Mouse (Mus musculus) heart, adult 11 months (tissue): ENCODE data around the gene Bicd2.

Source experiments
- DNase-seq: peaks from one replicate; pipeline ENCODE4 v3.0.0; 2022

The Bicd2 gene

DNA sequence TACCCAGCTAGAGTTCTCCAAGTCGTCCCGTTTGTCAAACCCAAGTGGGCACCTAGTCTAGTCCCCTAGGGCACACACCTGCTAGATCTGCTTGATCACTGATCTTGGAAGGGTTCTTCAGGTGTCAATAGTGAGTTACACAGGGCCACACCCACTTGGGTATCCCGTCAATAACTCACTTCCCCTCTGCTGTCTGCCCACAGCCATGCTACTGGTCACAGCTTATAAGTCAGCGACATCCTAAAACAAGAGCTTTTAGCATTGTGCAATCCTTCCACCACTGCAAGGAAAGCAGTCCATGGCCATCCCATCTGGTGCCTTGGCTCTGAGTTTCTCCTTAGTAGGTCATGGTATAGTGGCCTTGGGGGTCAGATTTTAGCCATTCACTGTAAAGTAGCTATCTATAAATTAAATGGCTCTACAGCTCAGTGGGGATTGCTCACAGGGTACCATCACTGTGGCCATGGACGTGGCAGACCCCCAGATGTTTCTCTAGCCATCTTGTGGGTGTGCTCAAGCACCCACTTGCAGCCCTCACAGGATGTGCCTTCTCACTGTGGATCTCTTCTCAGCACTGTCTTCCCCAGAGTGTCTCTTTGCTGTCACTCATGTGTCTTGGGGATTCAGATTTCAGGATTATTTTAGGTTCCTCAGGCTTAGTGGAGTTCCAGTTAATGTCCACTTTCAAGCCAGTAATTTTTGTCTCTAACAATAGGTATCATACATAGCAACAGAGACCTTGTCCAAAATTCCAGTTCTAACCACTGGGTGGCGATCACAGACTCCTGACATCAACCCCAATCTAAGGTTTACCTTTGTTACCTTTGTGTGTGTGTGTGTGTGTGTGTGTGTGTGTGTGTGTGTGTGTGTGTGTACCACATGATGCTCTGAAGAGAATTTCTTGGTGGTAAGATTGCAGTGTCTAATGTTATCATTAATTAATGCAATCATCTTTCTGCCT, 14.9 kb upstream of the Bicd2 start:
- peak; percentile 92 for DNase-seq

DNA sequence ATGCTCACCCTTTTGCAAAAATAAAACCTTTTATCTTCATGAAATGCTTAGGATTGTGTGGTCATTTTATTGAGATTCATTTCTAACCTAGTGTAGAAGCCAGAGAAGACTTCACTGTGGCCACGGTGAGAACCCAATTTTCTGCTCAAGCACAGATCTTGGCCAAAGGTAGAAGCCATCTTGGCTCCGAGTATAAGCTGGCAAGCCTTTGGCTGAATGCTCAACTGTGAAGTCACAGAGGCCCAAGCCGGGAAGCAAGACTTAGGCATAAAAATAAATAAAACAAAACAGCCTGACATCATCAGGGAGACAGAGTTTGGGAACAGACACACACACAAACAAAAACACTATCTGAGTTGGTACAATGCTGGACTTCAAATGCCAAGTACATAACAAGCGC, 13.3 kb upstream of the Bicd2 start:
- no peak for DNase-seq

DNA sequence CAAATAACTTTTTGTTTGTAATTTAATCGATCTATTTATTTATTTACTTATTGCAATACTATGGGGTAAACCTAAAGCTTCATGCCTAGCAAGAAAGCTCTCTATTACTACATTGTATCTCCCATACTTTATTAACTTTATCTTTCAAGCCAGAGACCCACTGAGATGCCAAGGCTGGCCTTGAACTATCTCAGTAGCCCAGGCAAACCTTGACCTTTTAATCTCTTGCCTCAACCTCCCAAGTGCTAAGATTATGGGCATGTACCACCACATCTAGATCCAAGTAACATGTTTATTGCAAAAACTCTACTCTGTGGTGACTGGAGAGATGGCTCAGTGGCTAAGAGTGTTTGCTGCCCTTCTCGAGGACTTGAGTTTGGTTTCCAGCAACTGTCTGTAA, 8.1 kb upstream of the Bicd2 start:
- no peak for DNase-seq

DNA sequence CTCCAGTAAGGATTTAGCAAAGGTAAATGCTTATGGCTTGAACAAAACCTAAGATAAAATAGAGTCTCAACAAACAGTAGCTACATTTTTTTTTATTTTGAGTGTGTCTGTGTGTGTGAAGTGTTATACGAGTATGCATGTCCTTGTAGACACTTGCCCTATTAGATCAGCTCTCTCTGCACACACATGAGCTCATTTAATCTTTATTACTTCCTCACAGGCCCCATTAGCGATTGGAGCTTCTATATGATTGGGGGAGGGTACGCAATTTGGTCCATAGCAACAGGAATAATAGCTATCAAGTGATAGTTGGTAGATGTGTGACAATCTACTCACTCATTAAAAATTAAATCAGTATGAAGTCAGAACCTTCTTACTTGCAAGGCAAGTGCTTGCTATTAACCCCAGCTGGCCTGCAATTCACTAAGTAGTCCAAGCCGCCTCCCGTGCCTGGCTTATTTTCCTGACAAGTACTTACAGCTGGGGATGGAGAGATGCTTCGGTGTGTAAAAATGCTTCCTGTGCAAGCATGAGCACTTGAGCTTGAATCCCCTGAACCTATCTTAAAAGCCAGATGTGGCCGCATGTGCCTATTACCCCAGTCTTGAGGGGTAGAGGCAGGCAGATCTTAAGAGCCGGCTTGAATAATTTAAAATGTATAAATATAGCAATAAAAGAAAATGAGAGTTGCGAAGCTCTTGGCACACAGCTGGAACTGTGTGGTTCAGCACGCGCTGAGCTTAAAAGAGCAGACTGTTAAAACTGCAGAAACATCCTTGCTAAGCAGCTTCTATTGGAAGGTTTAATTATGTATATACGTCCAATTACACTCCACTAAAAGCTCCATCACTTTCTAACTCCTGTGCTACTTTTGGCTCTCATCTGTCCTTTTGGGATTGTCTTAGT, 6.1 kb upstream of the Bicd2 start:
- no peak for DNase-seq

DNA sequence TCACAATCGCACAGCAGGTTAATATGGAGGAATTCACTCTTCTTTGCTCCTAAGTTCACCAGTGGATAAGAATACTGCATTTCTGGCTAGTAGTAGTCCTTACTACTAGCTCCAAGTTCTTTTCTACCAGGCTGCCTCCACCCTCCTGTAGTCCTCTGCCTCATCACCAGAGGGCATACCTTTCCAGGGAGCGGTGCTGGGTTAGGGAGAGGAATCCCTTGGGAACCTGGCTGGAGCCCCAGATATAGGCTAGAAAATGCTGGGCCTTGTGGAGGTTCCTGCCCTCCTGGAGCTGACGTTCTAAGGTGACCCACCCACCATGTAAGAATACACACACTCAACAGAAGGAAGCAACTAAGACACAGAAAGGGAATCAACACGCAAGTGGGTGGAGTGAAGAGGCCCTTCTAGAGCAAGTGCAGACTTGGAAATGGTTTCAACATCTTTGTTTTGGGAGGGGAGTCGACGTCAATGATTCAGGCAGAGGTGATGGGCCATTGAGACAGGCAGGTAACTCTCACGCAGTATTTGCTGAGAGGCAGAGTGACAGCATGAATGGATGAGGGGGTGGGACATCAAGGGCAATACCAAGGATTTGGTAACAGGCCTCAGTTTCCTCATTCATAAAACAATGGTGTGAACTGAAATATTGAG, 2.4 kb upstream of the Bicd2 start:
- peak; percentile 95 for DNase-seq

DNA sequence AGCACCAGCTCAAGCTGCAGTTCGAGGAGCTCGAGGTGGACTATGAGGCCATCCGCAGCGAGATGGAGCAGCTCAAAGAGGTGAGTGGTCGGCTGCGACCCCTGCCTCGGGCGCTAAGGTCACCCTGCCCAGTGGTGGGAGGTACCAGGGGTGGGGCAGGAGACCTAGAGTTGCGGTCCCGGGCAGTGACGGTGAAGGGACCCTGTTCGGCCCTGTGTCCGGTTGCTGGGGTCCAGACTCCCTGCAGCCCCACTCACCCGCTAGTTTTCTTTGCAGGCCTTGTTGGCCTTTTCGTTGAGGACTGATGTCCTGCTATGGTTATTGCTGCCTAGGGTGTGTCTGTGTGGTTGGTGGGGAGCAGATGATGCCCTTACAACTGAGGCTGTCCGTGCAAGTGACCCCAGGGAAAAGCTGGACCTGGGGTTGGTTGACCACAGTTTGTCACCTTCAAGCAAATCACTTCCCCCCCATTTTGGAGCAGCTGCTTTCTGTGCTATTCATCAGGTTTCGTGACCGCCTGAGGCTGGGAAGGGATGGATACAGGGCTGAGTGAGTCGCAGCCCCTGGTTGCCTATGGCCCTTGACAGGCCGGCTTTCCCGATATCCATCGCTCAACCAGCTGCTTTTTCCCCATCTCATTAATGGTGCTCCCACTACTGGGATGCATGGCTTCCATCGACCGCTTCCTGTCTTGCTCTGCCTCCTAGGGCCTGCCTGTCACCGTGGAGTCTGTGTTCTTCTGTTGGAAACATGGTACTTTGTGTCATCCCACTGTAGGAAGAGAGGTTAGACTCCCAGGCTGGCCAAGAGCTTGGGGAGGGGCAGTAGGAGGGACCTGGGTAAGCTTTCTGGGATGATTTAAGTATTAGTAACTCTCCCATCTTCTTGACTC, 692 bp downstream of the Bicd2 start:
- peak; percentile 95 for DNase-seq

DNA sequence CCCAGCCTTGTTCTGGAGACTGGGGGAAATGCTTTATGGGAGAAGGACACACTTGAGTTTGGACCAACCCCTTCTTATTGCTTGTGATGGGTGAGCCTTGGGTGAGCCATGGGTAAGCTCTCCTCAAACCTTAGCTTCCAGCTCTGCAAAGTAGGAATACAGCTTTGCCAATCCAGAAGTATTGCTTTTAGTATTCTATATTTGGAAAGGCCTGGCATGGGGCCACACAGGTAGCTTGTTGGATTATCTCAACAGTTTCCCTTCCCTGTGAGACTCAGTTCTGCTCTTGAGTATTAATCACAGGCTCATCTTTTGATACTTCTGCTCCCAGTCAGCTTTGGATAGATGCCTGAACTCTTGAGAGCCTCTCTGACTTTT, 1.3 kb downstream of the Bicd2 start:
- DNase-seq, result no peak

DNA sequence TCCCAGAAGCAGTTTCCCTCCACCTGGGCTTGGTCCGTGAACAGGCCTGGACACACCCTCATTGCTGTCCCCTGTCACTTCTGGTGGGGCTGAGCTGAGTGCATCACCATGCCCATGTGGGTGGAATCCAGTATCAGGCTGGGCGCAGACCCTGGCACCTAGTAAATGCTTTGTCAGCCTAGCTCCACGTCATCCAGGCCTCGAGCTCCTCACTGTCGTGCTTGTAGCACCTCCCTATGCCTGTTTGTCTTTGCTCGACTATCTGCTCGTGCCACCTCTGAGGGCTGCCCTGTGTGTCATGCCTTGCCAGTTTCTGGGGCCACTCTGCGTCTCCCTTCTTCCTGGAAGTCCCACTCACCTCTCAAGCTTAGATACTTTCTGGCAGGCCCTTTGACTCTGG, 3.2 kb downstream of the Bicd2 start:
- DNase-seq, result peak; percentile 93

DNA sequence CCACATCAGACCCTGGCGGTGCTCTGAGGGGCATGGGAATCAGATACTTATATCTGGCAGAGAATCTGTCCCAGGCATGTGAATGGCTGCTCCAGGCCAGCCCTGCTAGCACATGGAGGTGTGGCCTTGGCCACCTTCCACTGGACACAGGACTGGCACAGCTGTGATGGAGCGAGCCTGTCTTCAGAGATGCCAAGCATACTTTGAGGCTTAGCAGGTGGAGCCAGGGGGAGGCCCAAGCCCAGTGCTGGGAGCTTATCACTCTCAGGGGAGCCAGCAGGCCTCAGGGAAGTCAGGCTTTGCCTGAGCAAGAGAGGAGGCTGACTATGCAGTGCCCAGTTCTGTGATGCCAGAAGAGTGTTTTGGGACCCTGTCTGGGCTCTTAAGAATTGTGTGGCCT, 4.1 kb downstream of the Bicd2 start:
- peak; percentile 98 for DNase-seq

DNA sequence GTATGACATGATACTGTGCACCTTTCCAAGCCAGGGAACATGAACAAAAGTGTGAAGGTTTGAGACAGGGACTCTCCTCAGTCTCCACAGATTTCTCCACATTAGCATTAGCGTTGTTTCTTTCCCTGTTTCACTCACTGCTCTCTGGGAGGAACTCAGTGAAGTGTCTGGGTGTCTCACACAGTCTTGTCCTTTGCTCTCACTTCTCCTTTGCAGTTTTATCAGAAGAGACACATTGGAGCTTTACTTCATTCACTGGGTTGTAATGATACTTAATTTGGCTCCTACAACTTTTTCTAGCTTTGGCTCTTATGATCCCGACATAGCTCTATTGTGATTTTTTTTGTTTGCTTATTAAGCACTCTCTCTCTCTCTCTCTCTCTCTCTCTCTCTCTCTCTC, 7.1 kb downstream of the Bicd2 start:
- no peak for DNase-seq

DNA sequence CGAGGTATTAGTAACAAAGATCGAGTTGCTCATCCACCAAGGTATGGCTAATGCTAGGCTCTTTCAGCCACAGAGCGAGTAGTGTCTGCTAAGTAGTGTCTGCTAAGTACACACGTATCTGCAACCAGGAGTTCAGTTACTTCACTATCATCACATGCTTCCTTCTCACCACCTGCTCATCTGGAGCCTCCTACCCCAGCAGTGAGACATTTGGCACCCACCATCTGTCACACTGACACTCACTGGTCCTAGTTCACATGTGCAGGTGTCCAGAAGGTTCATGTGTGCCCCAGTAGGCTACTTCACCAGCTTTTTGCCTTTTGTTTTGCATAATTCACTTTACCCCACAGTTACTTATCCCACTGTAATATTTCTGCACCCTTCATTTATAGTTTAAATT, 8.0 kb downstream of the Bicd2 start:
- DNase-seq, result peak; percentile 79

DNA sequence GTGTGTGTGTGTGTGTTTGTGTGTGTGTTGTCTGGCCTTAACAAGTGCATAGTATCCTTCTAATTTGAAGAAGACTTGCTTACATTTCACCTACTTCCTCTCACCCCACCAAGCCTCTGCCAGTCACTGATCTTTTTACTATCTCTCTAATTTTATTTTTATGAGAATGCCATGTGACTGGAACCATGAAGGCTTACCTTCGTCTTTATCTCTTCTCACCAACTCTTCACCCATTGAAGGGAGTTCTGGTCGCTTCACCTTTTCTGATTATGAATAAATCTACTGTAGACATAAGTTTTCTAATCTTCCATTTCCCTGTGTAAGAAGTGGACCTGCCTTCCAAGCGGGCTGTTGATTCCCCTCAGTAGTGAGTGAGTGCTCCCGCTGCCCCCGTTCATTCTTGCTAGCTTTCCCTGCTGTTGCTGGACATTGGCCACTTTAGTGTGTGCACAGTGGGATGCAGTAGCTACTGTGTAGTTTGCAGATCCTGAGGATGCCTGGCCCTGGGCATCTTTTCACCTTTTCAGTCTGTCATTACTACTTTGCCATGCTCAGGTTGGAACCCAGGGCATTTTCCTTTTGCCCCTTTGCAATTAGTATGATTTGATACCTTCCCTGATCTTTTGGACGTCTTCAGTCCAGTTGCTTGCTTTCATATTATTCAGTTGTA, 8.6 kb downstream of the Bicd2 start:
- peak; percentile 84 for DNase-seq

DNA sequence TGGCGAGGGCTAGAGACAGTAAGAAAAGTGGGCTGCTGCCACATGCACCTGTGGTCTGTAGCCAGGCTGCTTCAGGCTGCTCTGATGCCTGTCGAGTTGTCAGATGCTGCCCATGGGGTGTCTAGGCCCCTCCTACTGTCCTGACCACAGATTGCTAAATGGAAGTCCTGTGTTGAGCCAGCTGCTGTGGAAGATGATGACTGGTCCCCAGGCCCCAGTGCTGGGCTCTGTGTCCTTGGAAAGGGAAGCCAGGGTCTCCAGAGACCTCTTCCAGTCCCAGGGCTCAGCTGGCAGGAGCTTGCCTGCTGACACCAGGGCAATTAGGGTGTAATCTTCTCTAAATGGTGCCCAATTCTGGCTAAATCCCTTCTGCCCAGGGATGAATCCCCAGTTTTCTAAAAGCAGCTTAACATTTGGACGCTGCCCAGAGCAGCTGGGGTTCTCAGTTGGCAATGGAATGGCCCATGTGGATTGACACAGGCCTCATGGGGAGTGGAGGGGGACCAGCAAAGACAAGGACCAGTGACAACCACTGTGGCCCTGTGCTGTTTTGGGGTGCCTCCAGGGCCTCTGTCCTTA, 11.3 kb downstream of the Bicd2 start:
- peak; percentile 99 for DNase-seq

DNA sequence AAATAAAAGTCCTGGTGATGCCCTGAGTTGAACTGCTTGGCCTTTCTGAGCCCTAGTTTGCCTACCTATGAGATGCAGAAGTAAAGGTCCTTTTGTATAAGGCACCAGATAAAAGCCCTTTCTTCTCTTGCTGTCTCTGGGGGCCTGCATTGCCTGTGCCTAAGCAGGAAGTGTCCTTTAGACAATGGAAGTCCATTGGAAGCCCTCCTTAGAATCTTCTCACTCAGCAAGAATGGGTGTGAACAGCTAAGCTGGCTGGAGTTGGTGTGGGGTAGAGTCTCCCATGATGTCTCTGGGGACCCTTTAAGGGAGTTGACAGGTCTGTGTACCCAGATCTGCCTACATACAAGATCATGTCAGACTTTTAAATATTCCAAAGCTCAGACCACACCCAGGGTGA, 12.0 kb downstream of the Bicd2 start:
- DNase-seq, result peak; percentile 94

DNA sequence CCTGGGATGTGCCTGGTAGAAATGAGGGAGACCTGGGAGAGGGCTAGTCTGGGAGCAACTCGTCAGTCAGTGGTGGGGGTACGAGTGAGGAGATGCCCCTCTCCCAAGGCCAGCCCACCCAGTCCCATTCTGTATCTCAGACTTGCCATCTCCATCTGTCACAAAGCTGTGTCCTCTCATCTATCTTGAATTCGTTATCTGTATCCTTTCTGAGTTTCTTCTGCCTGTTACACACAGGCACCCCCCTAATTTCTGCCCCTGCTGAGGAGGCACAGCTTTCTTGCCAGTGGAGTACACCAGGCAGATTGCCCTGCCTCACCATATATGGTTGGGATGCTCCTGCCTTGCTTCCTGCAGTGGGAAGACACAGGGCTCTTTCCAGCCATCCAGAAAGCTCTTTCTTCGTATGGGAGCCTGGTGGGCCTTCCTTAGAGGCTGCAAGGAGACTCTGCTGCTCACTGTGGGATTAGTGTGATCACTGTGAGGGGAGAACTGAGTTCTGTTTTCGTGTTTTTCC, 12.7 kb downstream of the Bicd2 start:
- DNase-seq, result peak; percentile 92

DNA sequence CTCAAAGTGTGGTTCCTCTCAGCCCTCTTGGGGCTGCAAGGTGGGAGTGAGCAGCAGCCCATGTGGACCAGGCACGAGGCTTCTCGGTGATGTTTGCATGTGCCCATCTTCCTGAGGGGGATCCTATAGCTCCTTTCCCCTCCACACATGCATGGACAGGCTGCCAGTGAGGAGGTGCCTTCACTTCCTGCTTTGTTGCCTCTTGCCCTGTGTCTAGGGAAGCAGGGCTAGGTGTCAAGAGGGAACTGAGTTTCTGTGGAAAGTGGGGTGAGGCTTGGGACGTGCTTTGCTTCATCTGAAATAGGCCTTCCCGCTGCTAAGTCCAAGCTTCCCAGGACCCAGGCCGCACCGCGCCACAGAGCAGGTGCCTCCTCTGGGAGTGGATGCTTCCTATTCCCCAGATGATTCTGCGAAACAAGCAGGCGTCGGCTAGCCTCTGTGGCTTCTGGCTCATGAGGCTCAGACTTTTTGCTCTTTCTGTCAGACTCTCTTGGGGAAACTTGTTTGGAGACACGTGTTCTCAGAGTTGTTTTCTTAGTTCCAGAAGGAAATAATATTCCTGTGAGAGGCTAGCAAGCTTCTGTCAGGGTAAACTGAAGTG, 14.2 kb downstream of the Bicd2 start:
- DNase-seq, result peak; percentile 96

DNA sequence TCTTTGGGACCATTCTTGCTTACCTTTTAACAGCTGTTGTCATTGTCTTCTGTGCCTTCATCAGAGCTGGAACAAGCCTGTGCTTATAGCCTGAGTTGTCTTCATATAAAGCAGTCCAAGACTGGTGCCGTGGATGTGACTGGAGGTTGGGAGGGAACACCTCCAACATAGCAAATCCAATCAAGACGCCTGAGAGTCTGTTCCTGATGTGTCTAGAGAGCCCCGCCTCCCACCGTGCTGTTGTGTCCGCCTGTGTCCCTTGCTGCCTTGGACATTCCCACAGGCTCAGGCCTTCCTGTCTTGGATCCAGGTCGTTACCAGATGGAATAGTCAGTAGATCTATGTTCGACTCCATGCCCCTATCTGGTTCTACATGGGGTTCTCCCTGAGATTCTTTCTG, 14.7 kb downstream of the Bicd2 start:
- peak; percentile 97 for DNase-seq

DNA sequence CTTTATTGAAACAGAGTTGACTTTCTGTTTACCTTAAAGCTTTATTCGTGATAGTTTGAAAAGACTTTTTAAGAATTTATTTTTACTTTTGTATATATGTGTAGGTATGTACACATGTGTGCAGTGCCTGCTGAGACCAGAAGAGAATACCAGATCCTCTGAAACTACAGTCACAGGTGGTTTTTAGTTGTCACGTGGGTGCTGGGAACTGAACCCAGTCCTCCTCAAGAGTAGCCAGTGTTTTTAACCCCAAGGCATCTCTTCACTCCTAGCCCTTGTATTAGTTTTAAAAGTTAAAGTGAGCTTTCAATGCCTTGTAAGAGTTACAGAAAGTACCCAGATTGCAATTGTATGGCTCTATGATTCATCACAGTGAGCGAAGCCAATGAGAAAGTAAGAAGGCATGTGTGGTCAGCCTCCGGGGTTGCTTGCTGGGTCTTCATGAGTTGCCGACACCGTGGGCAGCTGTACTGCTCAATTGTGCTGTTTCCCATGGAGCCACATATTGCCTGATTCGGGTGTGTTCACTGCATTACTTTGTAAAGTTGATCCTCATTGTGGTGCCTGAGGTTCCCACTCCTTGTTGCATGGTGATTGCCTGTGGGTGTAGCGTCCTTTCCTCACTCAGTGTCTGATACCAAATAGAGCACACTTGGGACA, 16.1 kb downstream of the Bicd2 start:
- no peak for DNase-seq

DNA sequence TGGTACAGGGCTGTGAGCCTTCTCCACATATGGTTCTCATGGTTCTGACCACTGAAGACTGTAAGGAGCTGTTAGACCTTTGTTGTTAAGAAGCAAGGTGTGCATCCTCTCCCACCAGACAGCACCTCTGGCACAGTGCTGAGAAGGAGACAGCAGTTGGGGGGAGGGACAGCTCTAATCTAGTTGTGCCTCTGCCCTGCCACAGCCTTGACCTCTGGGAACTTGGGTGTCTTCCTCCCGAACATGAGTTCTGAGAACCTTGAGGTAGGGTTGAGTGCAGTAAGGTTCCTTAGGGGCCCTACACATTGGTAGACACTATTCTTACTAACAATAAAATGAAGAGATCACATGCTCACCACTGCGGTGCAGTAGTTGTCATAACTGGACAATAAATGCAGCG, 16.8 kb downstream of the Bicd2 start:
- DNase-seq, result no peak

DNA sequence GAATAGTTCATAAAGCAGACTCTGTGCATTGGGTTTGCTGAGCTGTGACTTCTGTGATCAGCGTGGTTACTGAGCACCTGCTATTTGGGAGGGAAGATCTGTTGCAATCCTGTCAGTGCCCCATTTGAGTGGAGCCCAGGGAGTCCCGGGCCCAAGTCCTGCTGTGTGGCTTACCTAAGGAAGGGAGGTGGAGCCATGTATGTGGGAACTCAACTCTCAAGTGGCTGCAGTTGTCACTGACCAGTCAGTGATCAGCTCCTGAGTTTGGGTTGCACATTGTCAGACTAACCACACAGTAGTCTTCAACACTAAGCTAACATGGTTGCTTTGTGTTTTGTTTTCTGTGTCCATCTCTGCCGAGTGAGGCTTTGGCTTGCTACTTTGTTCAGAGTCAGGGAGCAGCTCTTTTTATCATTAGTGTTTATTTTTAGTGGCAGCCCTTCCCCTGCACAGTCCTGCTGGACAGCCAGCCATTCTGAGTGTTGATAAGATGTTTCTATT, 19.6 kb downstream of the Bicd2 start:
- DNase-seq, result peak; percentile 96
